Mouse (Mus musculus) heart, embryonic 13.5 days (tissue): ENCODE data around the gene Ttc27. TPM values are rescaled to one million over a fixed set of nuclear protein-coding genes. Genes with fewer than 3 reads are reported as not detected.
"Not testable (repeated sequence)": the region's sequence is repeated elsewhere in the genome, so short reads cannot be mapped to it uniquely, and the experiment has no call there.

Source experiments
- ATAC-seq: fragments of 200-750 bp; cut with Nextera tagmentation; 2 replicates; pipeline ENCODE4 v1.8.0; 2017; ENCODE audit warnings: moderate TSS enrichment; ENCODE audit not compliant: insufficient number of reproducible peaks, low FRiP score, low TSS enrichment; ENCODE audit errors: extremely low read depth
- H3K27ac ChIP-seq: fragments of 300-500 bp; sonication (generic); replicated peaks from 2 replicates; pipeline ENCODE4 v1.5.1; 2015; ENCODE audit warnings: moderate library complexity, mild to moderate bottlenecking, inconsistent platforms
- H3K27me3 ChIP-seq: fragments of 300-500 bp; sonication (generic); replicated peaks from 2 replicates; pipeline ENCODE4 v1.6.1; 2015; ENCODE audit warnings: mild to moderate bottlenecking, inconsistent platforms
- H3K36me3 ChIP-seq: fragments of 300-500 bp; sonication (generic); 2 replicates; pipeline ENCODE4 v1.6.1; 2015; ENCODE audit warnings: mild to moderate bottlenecking, inconsistent platforms
- H3K4me1 ChIP-seq: fragments of 300-500 bp; sonication (generic); 2 replicates; pipeline ENCODE4 v1.6.1; 2015; ENCODE audit warnings: inconsistent platforms
- H3K4me2 ChIP-seq: fragments of 300-500 bp; sonication (generic); 2 replicates; pipeline ENCODE4 v1.6.1; 2015; ENCODE audit warnings: inconsistent platforms, mild to moderate bottlenecking, moderate library complexity
- H3K4me3 ChIP-seq: fragments of 300-500 bp; sonication (generic); 2 replicates; pipeline ENCODE4 v1.5.1; 2015; ENCODE audit warnings: moderate library complexity, mild to moderate bottlenecking, inconsistent platforms
- H3K9ac ChIP-seq: fragments of 300-500 bp; sonication (generic); 2 replicates; pipeline ENCODE4 v1.6.1; 2015; ENCODE audit warnings: inconsistent platforms, mild to moderate bottlenecking, moderate library complexity
- H3K9me3 ChIP-seq: fragments of 300-500 bp; sonication (generic); 2 replicates; pipeline ENCODE4 v1.6.1; 2016; ENCODE audit warnings: inconsistent platforms
- WGBS: fragments of 180-500 bp; shearing (Covaris S2); methylation state at CpG from one replicate; pipeline ENCODE4 v1.1.7; 2015; ENCODE audit warnings: mixed read lengths; 5-methylcytosine and 5-hydroxymethylcytosine counted together
- polyA plus RNA-seq: library from polyadenylated mRNA; unstranded; fragments of >200 nt; fragmentation: Nextera tagmentation; extraction: Ambion mirVana; gene quantifications from 2 replicates; pipeline ENCODE4 v1.2.1, GENCODE M21; 2015

Gene Ttc27
- 14.0 and 15.2 TPM in 2 replicates for polyA plus RNA-seq

DNA sequence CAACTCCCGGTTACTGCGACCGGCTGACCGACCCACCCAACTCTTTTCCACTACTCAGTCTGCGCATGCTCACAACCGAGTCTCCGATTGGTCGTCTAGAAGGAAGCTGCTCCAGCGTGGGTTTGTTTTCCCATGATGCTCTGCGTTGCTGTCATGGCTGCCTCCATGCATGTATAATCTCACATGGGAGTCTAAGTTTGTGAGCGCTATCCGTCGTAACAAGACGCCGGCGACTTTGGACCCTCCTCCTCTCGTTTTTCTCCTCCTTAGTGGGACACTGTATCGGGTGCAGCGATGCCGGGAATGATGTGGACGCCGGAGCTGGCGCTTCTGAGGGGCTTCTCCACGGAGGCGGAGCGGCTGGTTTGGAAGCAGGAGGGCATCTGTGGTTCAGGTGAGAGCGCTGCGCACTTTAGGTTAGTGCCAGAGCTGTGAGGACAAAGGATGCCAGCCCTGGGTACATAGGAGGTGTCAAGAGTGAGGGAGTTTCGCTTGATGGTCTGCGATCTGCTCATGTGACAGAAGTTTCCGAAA, at the start of gene Ttc27:
Ttc27 (plus strand) TSS at position 115 of the 534 bp plus-strand sequence.
- peak; percentile 82; the same call in 1 of the 2 replicates for ATAC-seq
- Histone ChIP-seq H3K36me3 (peaks cover 20% of the 10 kb centered on the region), H3K4me1 (peaks cover 11% of the 10 kb centered on the region), H3K9ac (peak within 1 kb of the TSS; percentile 85), H3K27ac (peak within 1 kb of the TSS; percentile 71), H3K27me3 (0 out of 2 replicates have a peak, but pooled peaks cover 3% of the 10 kb centered on the region), H3K4me3 (peak within 1 kb of the TSS; percentile 91), H3K4me2 (peak within 1 kb of the TSS; percentile 88), H3K9me3 (no peaks in the 10 kb centered on the region)
- under 1% methylated on average over 31 of the region's 31 CpGs for WGBS

DNA sequence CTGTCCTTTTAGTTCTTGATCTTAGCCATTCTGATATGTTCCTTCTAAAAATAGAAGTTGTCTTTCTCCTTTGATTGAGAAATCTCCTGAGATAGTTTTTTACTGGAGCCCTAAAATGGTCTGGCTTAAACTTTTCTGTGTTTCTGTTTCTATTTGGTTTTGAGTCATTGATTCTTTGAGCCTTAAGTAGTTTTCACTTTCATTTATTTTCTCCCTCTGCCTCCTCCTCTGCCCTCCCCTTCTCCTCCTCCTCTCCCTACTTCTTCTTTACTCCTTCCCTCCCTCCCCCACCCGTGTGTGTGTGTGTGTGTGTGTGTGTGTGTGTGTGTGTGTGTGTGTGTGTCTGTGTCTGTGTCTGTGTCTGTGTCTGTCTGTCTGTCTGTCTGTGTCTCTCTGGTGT, 49.5 kb upstream of the Ttc27 start:
- WGBS: 80% methylated on average over 1 of the region's 1 CpGs
- no peaks in the 10 kb centered on the region for H3K9me3 ChIP-seq
- no peak overlapping the region for H3K4me2 ChIP-seq
- H3K27ac ChIP-seq: no peak overlapping the region
- no peak overlapping the region for H3K4me3 ChIP-seq
- ATAC-seq: no peak
- no peaks in the 10 kb centered on the region for H3K27me3 ChIP-seq
- H3K9ac ChIP-seq: no peak overlapping the region
- H3K36me3 ChIP-seq: peaks cover 78% of the 10 kb centered on the region
- H3K4me1 ChIP-seq: peaks cover 4% of the 10 kb centered on the region; the same call in 1 of the 2 replicates

DNA sequence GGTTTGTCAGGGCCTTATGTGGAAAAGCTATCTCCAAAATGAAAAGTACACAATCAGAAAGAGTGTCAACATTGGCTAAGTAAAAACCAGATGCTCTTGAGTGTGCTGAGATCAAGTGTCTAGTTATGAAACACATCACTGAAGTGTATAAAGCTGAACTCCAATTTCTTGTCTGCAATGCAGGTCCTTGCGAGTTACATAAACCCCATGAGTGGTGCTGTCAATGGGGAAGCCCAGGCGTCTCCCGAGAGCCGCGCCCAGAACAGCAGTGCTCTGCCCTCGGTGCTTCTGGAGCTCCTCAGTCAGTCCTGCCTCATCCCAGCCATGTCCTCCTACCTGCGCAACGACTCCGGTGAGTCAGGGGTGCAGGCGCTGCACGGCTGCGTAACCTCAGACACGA, 47.5 kb upstream of the Ttc27 start:
- no peak for ATAC-seq
- H3K27me3 ChIP-seq: no peaks in the 10 kb centered on the region
- H3K9me3 ChIP-seq: no peaks in the 10 kb centered on the region
- H3K27ac ChIP-seq: no peak overlapping the region
- H3K4me1 ChIP-seq: peaks cover 4% of the 10 kb centered on the region; the same call in 1 of the 2 replicates
- no peak overlapping the region for H3K4me2 ChIP-seq
- WGBS: 92% methylated on average over 13 of the region's 13 CpGs
- H3K36me3 ChIP-seq: peaks cover 66% of the 10 kb centered on the region
- no peak overlapping the region for H3K4me3 ChIP-seq
- no peak overlapping the region for H3K9ac ChIP-seq

DNA sequence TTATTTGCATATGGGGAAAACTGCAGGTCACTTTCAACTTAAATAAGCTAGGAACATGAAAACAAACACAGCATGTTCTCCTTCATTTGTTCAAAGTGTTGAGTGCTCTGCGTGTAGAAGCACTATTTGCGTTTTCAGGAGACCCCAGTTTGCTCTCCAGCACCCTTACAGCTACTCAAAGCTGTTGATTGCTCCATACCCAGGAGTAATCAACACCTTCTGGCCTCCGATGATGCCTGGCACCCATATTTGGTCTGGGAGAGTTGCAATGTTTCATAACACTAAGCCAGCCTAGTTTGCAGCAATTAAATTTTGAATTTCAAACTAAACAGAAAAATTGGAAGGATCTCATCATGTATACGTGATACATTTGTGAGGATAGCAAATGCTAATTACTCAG, 45.1 kb upstream of the Ttc27 start:
- Histone ChIP-seq H3K9me3 (no peaks in the 10 kb centered on the region), H3K27ac (no peak overlapping the region), H3K9ac (no peak overlapping the region), H3K27me3 (no peaks in the 10 kb centered on the region), H3K4me3 (no peak overlapping the region), H3K36me3 (peaks cover 68% of the 10 kb centered on the region), H3K4me1 (peaks cover 4% of the 10 kb centered on the region; the same call in 1 of the 2 replicates), H3K4me2 (no peak overlapping the region)
- ATAC-seq: no peak
- WGBS: 54% methylated on average over 4 of the region's 4 CpGs

DNA sequence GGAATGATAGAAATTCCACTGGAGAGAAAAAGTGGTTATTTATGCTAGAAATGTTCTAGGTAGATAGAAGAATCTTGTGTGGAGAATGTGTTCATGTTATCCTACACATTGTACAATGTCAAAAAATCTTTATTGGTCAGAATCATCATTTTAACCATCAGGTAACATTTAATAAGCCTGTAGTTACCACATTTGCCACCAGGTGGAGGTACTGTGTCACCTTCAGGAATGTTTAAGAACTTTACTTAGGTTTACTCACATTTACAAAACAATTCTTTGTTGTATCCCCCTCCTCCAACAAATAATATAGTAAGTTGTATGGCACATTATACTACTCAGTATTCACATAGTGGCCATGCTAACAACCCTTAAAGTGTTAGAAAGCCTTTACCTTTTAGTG, 44.3 kb upstream of the Ttc27 start:
- Histone ChIP-seq H3K9ac (no peak overlapping the region), H3K27ac (no peak overlapping the region), H3K36me3 (peaks cover 70% of the 10 kb centered on the region), H3K9me3 (no peaks in the 10 kb centered on the region), H3K27me3 (no peaks in the 10 kb centered on the region), H3K4me1 (peaks cover 4% of the 10 kb centered on the region; the same call in 1 of the 2 replicates), H3K4me3 (no peak overlapping the region), H3K4me2 (no peak overlapping the region)
- ATAC-seq: no peak

DNA sequence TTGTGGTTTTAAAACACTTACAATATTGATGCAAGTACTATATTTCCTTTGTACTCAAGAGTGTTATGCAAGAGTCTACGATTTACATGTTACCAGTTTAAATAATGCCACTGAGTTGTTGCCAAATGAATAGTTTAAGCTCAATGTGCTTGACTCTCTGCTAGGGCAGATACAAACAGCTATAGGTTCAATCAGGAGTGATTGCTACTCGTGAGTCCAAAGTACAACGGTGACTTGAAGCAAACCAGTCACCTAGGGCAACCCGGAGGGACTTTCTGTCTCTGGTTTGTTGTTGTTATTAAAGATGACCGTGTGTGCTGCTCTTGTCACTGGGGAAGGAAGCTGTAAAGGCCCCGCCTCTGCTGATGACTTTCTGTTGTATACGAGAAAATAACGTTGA, 39.5 kb upstream of the Ttc27 start:
- H3K27ac ChIP-seq: no peak overlapping the region
- no peak for ATAC-seq
- no peak overlapping the region for H3K4me2 ChIP-seq
- H3K9me3 ChIP-seq: no peaks in the 10 kb centered on the region
- no peak overlapping the region for H3K4me3 ChIP-seq
- no peaks in the 10 kb centered on the region for H3K4me1 ChIP-seq
- H3K36me3 ChIP-seq: peaks cover 67% of the 10 kb centered on the region
- 91% methylated on average over 8 of the region's 8 CpGs for WGBS
- H3K9ac ChIP-seq: no peak overlapping the region
- H3K27me3 ChIP-seq: no peaks in the 10 kb centered on the region

DNA sequence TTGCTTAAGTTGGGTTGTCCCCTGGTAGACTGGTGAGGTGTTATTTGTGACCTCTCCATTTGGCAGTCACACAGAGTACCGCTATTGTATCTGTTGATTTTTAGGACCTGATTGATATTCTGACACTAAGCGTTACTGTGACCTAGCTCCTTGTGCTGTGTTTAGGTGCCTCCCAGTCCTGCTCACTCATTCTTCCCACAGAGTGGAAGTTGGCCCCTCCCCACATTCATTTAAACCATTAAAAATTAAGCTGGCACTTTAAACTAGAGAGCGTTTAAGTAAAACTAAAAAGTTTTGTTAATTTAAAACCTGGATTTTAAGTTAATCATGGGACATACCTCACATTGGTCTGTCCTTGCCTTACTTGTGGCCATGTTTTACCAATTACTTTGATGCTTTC, 32.6 kb upstream of the Ttc27 start:
- Histone ChIP-seq H3K27ac (no peak overlapping the region), H3K36me3 (peaks cover 51% of the 10 kb centered on the region)
- no peak for ATAC-seq

DNA sequence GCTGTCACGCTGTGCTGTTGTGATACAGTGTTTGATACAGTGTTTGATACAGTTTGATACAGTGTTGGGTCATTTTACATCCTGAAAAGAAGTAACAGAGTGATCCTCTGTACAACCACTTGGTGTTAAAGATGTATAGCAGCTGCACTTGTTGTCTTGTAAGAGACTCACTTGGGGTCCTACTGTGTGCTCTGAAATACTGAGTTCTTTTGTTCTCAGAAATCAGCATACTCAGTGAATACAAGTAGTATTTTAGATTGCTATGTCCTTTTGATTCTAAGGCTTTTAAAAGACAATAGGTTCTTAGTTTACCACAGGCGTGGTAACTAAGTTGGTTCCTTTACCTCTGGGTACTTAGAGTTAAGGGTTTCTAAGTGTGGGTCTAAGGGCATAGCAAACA, 29.0 kb upstream of the Ttc27 start:
- H3K4me1 ChIP-seq: no peaks in the 10 kb centered on the region
- no peak for ATAC-seq
- H3K4me3 ChIP-seq: no peak overlapping the region
- H3K9me3 ChIP-seq: no peaks in the 10 kb centered on the region
- H3K36me3 ChIP-seq: peaks cover 59% of the 10 kb centered on the region
- no peaks in the 10 kb centered on the region for H3K27me3 ChIP-seq
- H3K9ac ChIP-seq: no peak overlapping the region
- H3K27ac ChIP-seq: no peak overlapping the region
- H3K4me2 ChIP-seq: no peak overlapping the region
- 92% methylated on average over 2 of the region's 2 CpGs for WGBS

More for the DNA sequence above, 32.6 kb upstream of the Ttc27 start:
- Histone ChIP-seq H3K9me3 (no peaks in the 10 kb centered on the region), H3K9ac (no peak overlapping the region), H3K27me3 (no peaks in the 10 kb centered on the region), H3K4me3 (no peak overlapping the region), H3K4me2 (no peak overlapping the region), H3K4me1 (no peaks in the 10 kb centered on the region)
- WGBS: 88% methylated on average over 3 of the region's 3 CpGs

DNA sequence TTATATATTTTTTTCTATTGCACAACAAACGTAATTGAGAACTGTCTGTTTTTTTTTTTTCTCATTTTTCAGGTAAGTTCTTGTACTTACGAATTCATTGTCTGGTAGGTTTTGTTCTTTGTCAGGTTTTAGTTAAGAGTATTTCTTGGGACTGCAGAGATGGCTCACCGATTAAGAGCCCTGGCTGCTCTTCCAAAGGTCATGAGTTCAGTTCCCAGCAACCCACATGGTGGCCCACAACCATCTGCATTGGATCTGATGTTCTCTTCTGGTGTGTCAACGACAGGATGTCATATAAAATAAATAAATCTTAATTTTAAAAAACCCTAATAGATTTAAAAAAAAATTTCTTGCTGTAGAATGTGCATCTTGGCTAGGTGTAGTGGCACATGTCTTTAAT, 28.1 kb upstream of the Ttc27 start:
- no peak overlapping the region for H3K4me2 ChIP-seq
- no peaks in the 10 kb centered on the region for H3K27me3 ChIP-seq
- H3K9me3 ChIP-seq: no peaks in the 10 kb centered on the region
- ATAC-seq: no peak
- WGBS: 89% methylated on average over 4 of the region's 4 CpGs
- H3K36me3 ChIP-seq: peaks cover 64% of the 10 kb centered on the region
- no peaks in the 10 kb centered on the region for H3K4me1 ChIP-seq
- H3K4me3 ChIP-seq: no peak overlapping the region
- H3K27ac ChIP-seq: no peak overlapping the region
- H3K9ac ChIP-seq: no peak overlapping the region

DNA sequence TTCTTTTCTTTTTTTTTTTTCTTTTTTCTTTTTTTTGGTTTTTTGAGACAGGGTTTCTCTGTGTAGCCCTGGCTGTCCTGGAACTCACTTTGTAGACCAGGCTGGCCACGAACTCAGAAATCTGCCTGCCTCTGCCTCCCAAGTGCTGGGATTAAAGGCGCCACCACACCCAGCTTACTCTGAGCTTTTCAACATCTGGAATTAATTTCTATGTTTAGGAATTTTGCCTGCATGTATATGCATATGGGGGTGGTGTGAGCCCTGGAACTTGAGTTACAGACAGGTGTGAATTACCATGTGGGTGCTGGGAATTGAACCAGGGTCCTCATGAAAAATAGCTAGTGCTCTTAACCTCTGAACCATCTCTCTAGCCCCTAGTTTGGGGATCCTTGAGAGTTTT, 15.9 kb upstream of the Ttc27 start:
- H3K36me3 ChIP-seq: peaks cover 80% of the 10 kb centered on the region
- H3K9ac ChIP-seq, H3K4me1 ChIP-seq, ATAC-seq, H3K27me3 ChIP-seq, H3K27ac ChIP-seq, H3K9me3 ChIP-seq, H3K4me2 ChIP-seq, H3K4me3 ChIP-seq: not testable (repeated sequence)
- 98% methylated on average over 2 of the region's 2 CpGs for WGBS

DNA sequence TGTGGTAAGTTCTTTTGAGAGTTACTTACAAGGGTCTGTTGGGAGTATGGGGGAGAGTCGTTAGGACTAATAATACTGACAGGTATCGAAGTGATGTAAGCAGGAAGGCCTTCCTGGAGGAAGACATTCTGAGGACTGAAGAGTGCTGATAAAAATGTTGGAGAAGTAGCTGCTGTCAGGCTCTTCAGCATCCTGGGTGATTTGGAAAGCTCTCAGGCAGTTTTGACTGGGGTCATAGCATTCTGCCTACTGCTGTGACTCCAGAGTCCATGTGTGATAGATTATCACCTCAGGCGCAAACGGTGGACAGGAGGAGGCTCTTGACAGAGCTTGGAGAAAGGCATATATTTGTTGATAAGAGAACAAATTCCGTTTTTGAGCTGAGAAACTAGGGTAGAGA, 12.1 kb upstream of the Ttc27 start:
- peaks cover 42% of the 10 kb centered on the region for H3K36me3 ChIP-seq
- WGBS: 59% methylated on average over 5 of the region's 5 CpGs
- no peaks in the 10 kb centered on the region for H3K4me1 ChIP-seq
- H3K27ac ChIP-seq: no peak overlapping the region
- H3K4me3 ChIP-seq: no peak overlapping the region
- no peaks in the 10 kb centered on the region for H3K27me3 ChIP-seq
- no peak for ATAC-seq
- no peak overlapping the region for H3K9ac ChIP-seq
- no peaks in the 10 kb centered on the region for H3K9me3 ChIP-seq
- H3K4me2 ChIP-seq: no peak overlapping the region

DNA sequence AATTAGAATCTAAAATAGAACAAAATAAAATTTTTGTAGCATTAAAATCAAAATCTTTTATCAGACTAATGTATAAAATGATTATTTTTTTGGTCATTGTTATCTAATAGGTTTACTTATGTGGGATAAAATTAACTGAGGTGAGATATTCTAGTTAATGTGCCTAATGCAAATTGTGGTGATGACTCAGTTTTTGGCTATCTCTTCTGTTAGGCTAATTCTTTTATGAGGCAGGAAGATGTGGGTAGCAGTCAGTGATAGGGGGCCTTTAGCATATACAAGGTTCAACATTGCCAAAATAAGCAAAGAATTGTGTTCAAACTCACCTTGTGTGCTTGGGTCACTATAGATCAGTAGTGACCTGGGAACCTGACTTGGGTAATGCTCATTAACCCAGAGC, 10.9 kb upstream of the Ttc27 start:
- H3K27me3 ChIP-seq: no peaks in the 10 kb centered on the region
- H3K4me3 ChIP-seq: no peak overlapping the region
- peaks cover 31% of the 10 kb centered on the region for H3K36me3 ChIP-seq
- H3K27ac ChIP-seq: no peak overlapping the region
- ATAC-seq: no peak
- H3K4me1 ChIP-seq: no peaks in the 10 kb centered on the region
- no peaks in the 10 kb centered on the region for H3K9me3 ChIP-seq
- no peak overlapping the region for H3K4me2 ChIP-seq
- H3K9ac ChIP-seq: no peak overlapping the region
